Mouse (Mus musculus) left cerebral cortex, postnatal 14 days (tissue): ENCODE data around the gene Tnni3. TPM values are rescaled to one million over a fixed set of nuclear protein-coding genes. Genes with fewer than 3 reads are reported as not detected.
A peak's percentile ranks its signal among the peaks of the same experiment; 100 is the strongest.
"Not testable (repeated sequence)": the region's sequence is repeated elsewhere in the genome, so short reads cannot be mapped to it uniquely, and the experiment has no call there.

Experiments used
- DNase-seq, 2 experiments: peaks; one replicate each; pipeline ENCODE4 v3.0.0; 2021 to 2022; ENCODE audit warnings: low spot score in 2 of 2, mixed read lengths in 1 of 2
- intact Hi-C: fragments of 180-260 bp; cut with DNase I; formaldehyde crosslinking; loops from one replicate; pipeline ENCODE4 v1.15.1; 2025
- long read RNA-seq, 2 experiments: library from polyadenylated mRNA; stranded (forward); transcript quantifications; one replicate each; pipeline ENCODE4 v2.0.0; 2021
- total RNA-seq, 2 experiments: library from RNA; stranded (reverse); gene quantifications; 2 replicates each; pipeline ENCODE4 v1.2.3; 2021

The Tnni3 gene
- total RNA-seq, result under 1 TPM in 1 of 2 experiments, not detected in 1; 0.55 TPM
- long read RNA-seq, experiment 1, result 0 reads
- long read RNA-seq, experiment 2, result 0 reads

GRCm38 (mm10) chr7:4524212-4524922, at the start of gene Tnni3:
TSS of gene Tnni3 (minus strand) at chr7:4524229.
- peak; percentile 49 to 54 for DNase-seq
- intact Hi-C loops, result not testable (repeated sequence)

GRCm38 (mm10) chr7:4572361-4572760, 48.3 kb upstream of the Tnni3 start:
- intact Hi-C loops, DNase-seq: not testable (repeated sequence)

GRCm38 (mm10) chr7:4562660-4563059, 38.6 kb upstream of the Tnni3 start:
- intact Hi-C loops, result loop anchor here (5.0 kb wide), 1 partner anchor 60 kb away; no protein-coding TSS in a partner anchor
- DNase-seq, result no peak

- intact Hi-C loops, result loop anchor here (5.0 kb wide), 2 partner anchors 85 to 250 kb away; no protein-coding TSS in a partner anchor
- DNase-seq, result no peak
Observed at GRCm38 (mm10) chr7:4557167-4557560, 33.1 kb upstream of the Tnni3 start.

- DNase-seq, result peak; percentile 85 to 91
- intact Hi-C loops, result loop anchor here (5.0 kb wide), 2 partner anchors 86 to 251 kb away; no protein-coding TSS in a partner anchor
Observed at GRCm38 (mm10) chr7:4556256-4557166, 32.5 kb upstream of the Tnni3 start.

- intact Hi-C loops, result no loop called here
- DNase-seq, result peak; percentile 77 to 87
Observed at GRCm38 (mm10) chr7:4547221-4547641, 23.2 kb upstream of the Tnni3 start, which contains the start of gene Syt5. TSS of gene Syt5 (minus strand) at chr7:4547541.

GRCm38 (mm10) chr7:4546591-4547131, 22.6 kb upstream of the Tnni3 start:
- DNase-seq, result peak; percentile 97 to 99
- intact Hi-C loops, result no loop called here

GRCm38 (mm10) chr7:4546050-4546449, 22.0 kb upstream of the Tnni3 start:
- intact Hi-C loops, result no loop called here
- DNase-seq, result no peak

- intact Hi-C loops, result no loop called here
Observed at GRCm38 (mm10) chr7:4542013-4542412, 18.0 kb upstream of the Tnni3 start.

GRCm38 (mm10) chr7:4541344-4541743, 17.3 kb upstream of the Tnni3 start:
- intact Hi-C loops, result no loop called here
- no peak for DNase-seq

More at GRCm38 (mm10) chr7:4542013-4542412, 18.0 kb upstream of the Tnni3 start:
- DNase-seq, result no peak

- no peak for DNase-seq
- intact Hi-C loops, result no loop called here
Observed at GRCm38 (mm10) chr7:4539019-4539418, 15.0 kb upstream of the Tnni3 start.

GRCm38 (mm10) chr7:4537181-4537580, 13.2 kb upstream of the Tnni3 start:
- DNase-seq, result no peak
- intact Hi-C loops, result no loop called here

- DNase-seq, result no peak
- intact Hi-C loops, result no loop called here
Observed at GRCm38 (mm10) chr7:4536369-4536768, 12.3 kb upstream of the Tnni3 start.

- intact Hi-C loops, result no loop called here
- no peak for DNase-seq
Observed at GRCm38 (mm10) chr7:4532005-4532729, 8.1 kb upstream of the Tnni3 start, which contains the start of gene Dnaaf3. TSS of gene Dnaaf3 (minus strand) at chr7:4532453.

GRCm38 (mm10) chr7:4530166-4530565, 6.1 kb upstream of the Tnni3 start:
- DNase-seq, intact Hi-C loops: not testable (repeated sequence)

GRCm38 (mm10) chr7:4527302-4527689, 3.3 kb upstream of the Tnni3 start:
- DNase-seq, result no peak
- intact Hi-C loops, result no loop called here

GRCm38 (mm10) chr7:4526341-4527301, 2.6 kb upstream of the Tnni3 start:
- intact Hi-C loops, result no loop called here

More at GRCm38 (mm10) chr7:4526341-4527301, 2.6 kb upstream of the Tnni3 start:
- DNase-seq, result peak; percentile 73 to 88
